Mouse (Mus musculus): ENCODE measurements around the gene Cdk2ap1. TPM values are rescaled to one million over a fixed set of nuclear protein-coding genes. Genes with fewer than 3 reads are reported as not detected.

Cdk2ap1 gene
- total RNA-seq, 2 experiments from 2014 or later, result 165 to 169 TPM

Other genes with a start within 250 kb of the Cdk2ap1 start
- gene Arl6ip4, start 247.0 kb downstream of the Cdk2ap1 start, total RNA-seq (2021), result 10 to 100 TPM; 53.8 to 64.3 TPM
- 10 to 100 TPM; 20.8 to 25.4 TPM for gene Pitpnm2, start 113.3 kb downstream of the Cdk2ap1 start, total RNA-seq (2021)
- 1 to 10 TPM; 4.8 to 6.1 TPM for gene Mphosph9, start 35.1 kb downstream of the Cdk2ap1 start, total RNA-seq (2021)
- 1 to 10 TPM; 7.3 to 9.5 TPM for gene 2810006K23Rik, start 35.0 kb downstream of the Cdk2ap1 start, total RNA-seq (2021)
- 10 to 100 TPM; 38.8 to 44.3 TPM for gene Sbno1, start 62.9 kb upstream of the Cdk2ap1 start, total RNA-seq (2021)
- gene Kmt5a, start 76.8 kb upstream of the Cdk2ap1 start, total RNA-seq (2021), result 10 to 100 TPM; 37.2 to 43.6 TPM
- 1 to 10 TPM; 6.6 to 7.9 TPM for gene Rilpl2, start 115.3 kb upstream of the Cdk2ap1 start, total RNA-seq (2021)
- 10 to 100 TPM; 21.8 to 23.6 TPM for gene Snrnp35, start 120.1 kb upstream of the Cdk2ap1 start, total RNA-seq (2021)
- 10 to 100 TPM; 48.9 to 49.3 TPM for gene Rilpl1, start 168.3 kb upstream of the Cdk2ap1 start, total RNA-seq (2021)
- 100 to 1,000 TPM; 158 to 163 TPM for gene Tmed2, start 177.6 kb upstream of the Cdk2ap1 start, total RNA-seq (2021)
- gene Ddx55, start 189.8 kb upstream of the Cdk2ap1 start, total RNA-seq (2021), result 1 to 10 TPM; 4.9 to 6.0 TPM
- gene Eif2b1, start 216.0 kb upstream of the Cdk2ap1 start, total RNA-seq (2021), result 10 to 100 TPM; 42.1 to 48.8 TPM
- gene Gtf2h3, start 216.1 kb upstream of the Cdk2ap1 start, total RNA-seq (2021), result 10 to 100 TPM; 17.6 to 18.2 TPM